Mouse (Mus musculus) liver, postnatal 0 days (tissue): ENCODE results near the gene Plekhm3. TPM values are rescaled to one million over a fixed set of nuclear protein-coding genes. Genes with fewer than 3 reads are reported as not detected.

ENCODE experiments used
- ATAC-seq: fragments of 200-750 bp; cut with Nextera tagmentation; 2 replicates; pipeline ENCODE4 v1.8.0; 2017; ENCODE audit warnings: mild to moderate bottlenecking, moderate library complexity
- DNase-seq: peaks from one replicate; pipeline ENCODE4 v3.0.0-alpha.2; 2016
- H3K27ac ChIP-seq: fragments of 300-500 bp; sonication (generic); 2 replicates; pipeline ENCODE4 v1.5.1; 2014; ENCODE audit warnings: antibody characterized with exemption, moderate library complexity, mild to moderate bottlenecking, low read depth
- H3K27me3 ChIP-seq: fragments of 300-500 bp; sonication (generic); 2 replicates; pipeline ENCODE4 v1.6.1; 2014; ENCODE audit warnings: low read length, control low read depth, mixed read lengths; ENCODE audit not compliant: insufficient read depth
- H3K36me3 ChIP-seq: fragments of 300-500 bp; sonication (generic); replicated peaks from 2 replicates; pipeline ENCODE4 v1.6.1; 2014; ENCODE audit warnings: mild to moderate bottlenecking, control low read depth, low read length, moderate library complexity, mixed read lengths; ENCODE audit not compliant: insufficient read depth
- H3K4me1 ChIP-seq: fragments of 300-500 bp; sonication (generic); 2 replicates; pipeline ENCODE4 v1.6.1; 2014; ENCODE audit warnings: antibody characterized with exemption, mild to moderate bottlenecking, control low read depth; ENCODE audit not compliant: insufficient read depth
- H3K4me2 ChIP-seq: fragments of 300-500 bp; sonication (generic); 2 replicates; pipeline ENCODE4 v1.6.1; 2014; ENCODE audit warnings: low read depth, mild to moderate bottlenecking, low read length, moderate library complexity, mixed read lengths
- H3K4me3 ChIP-seq: fragments of 300-500 bp; sonication (generic); 2 replicates; pipeline ENCODE4 v1.5.1; 2014; ENCODE audit warnings: low read depth, low read length
- H3K9ac ChIP-seq: fragments of 300-500 bp; sonication (generic); replicated peaks from 2 replicates; pipeline ENCODE4 v1.6.1; 2014; ENCODE audit warnings: mild to moderate bottlenecking, moderate library complexity
- H3K9me3 ChIP-seq: fragments of 300-500 bp; sonication (generic); 2 replicates; pipeline ENCODE4 v1.6.1; 2016; ENCODE audit warnings: mild to moderate bottlenecking, control low read depth, low read length, mixed read lengths
- CTCF ChIP-seq: sonication (generic); IDR thresholded peaks from 2 replicates; pipeline ENCODE4 v1.5.1; 2016; ENCODE audit warnings: antibody characterized with exemption, low read depth
- EP300 ChIP-seq: IDR thresholded peaks from 2 replicates; pipeline ENCODE4 v1.6.1; 2016; ENCODE audit warnings: antibody characterized with exemption, low read depth, mild to moderate bottlenecking
- WGBS: fragments of 180-500 bp; shearing (Covaris S2); extraction: QIAGEN DNeasy Blood & Tissue Kit; methylation state at CpG from one replicate; pipeline ENCODE4 v1.1.7; 2014; ENCODE audit not compliant: insufficient replicate concordance; 5-methylcytosine and 5-hydroxymethylcytosine counted together
- polyA plus RNA-seq: library from polyadenylated mRNA; unstranded; fragments of >200 nt; fragmentation: Nextera tagmentation; extraction: Ambion mirVana; gene quantifications from 2 replicates; pipeline ENCODE4 v1.2.1, GENCODE M21; 2015

Gene Plekhm3
- polyA plus RNA-seq, 1 experiment from 2014 or later, result 1.4 TPM

- Histone ChIP-seq H3K4me3 (no peak overlapping the region), H3K27me3 (no peaks in the 10 kb centered on the region), H3K4me2 (no peak overlapping the region), H3K9ac (no peak overlapping the region), H3K27ac (no peak overlapping the region), H3K4me1 (peaks cover 3% of the 10 kb centered on the region; the same call in 1 of the 2 replicates), H3K9me3 (no peaks in the 10 kb centered on the region), H3K36me3 (no peaks in the 10 kb centered on the region)
- TF ChIP-seq EP300, result no peak
- no peak for TF ChIP-seq CTCF
- WGBS, result 75% methylated on average over 2 of the region's 2 CpGs
- DNase-seq (no peak), ATAC-seq (no peak)
Observed at GRCm38 (mm10) chr1:64887502-64888203, 69.0 kb downstream of the Plekhm3 start.

- WGBS, result 84% methylated on average over 6 of the region's 6 CpGs
- peaks cover 3% of the 10 kb centered on the region; the same call in 1 of the 2 replicates for H3K4me1 ChIP-seq
- no peak overlapping the region for H3K4me2 ChIP-seq
- H3K9ac ChIP-seq, result no peak overlapping the region
- no peaks in the 10 kb centered on the region for H3K36me3 ChIP-seq
- ATAC-seq (no peak), DNase-seq (no peak)
- H3K9me3 ChIP-seq, result no peaks in the 10 kb centered on the region
- no peak overlapping the region for H3K4me3 ChIP-seq
- H3K27ac ChIP-seq, result no peak overlapping the region
- no peaks in the 10 kb centered on the region for H3K27me3 ChIP-seq
- TF ChIP-seq CTCF (no peak), EP300 (no peak)
Observed at GRCm38 (mm10) chr1:64886718-64887117, 69.9 kb downstream of the Plekhm3 start.

GRCm38 (mm10) chr1:64885328-64885727 lies 71.3 kb downstream of the Plekhm3 start:
- no peaks in the 10 kb centered on the region for H3K27me3 ChIP-seq
- no peak for DNase-seq
- H3K4me1 ChIP-seq, result peaks cover 3% of the 10 kb centered on the region; the same call in 1 of the 2 replicates
- ATAC-seq, result no peak
- no peak overlapping the region for H3K4me3 ChIP-seq
- 77% methylated on average over 3 of the region's 3 CpGs for WGBS
- H3K9me3 ChIP-seq, result no peaks in the 10 kb centered on the region
- no peak overlapping the region for H3K9ac ChIP-seq
- no peak overlapping the region for H3K27ac ChIP-seq
- no peaks in the 10 kb centered on the region for H3K36me3 ChIP-seq
- TF ChIP-seq CTCF, result no peak
- no peak for TF ChIP-seq EP300
- no peak overlapping the region for H3K4me2 ChIP-seq

- DNase-seq, result no peak
- H3K9me3 ChIP-seq, result no peaks in the 10 kb centered on the region
- no peak for TF ChIP-seq EP300
- no peak for TF ChIP-seq CTCF
- no peak overlapping the region for H3K4me2 ChIP-seq
- H3K36me3 ChIP-seq, result no peaks in the 10 kb centered on the region
- 39% methylated on average over 6 of the region's 6 CpGs for WGBS
- H3K4me3 ChIP-seq, result no peak overlapping the region
- H3K4me1 ChIP-seq, result peaks cover 3% of the 10 kb centered on the region; the same call in 1 of the 2 replicates
- no peak overlapping the region for H3K27ac ChIP-seq
- no peak overlapping the region for H3K9ac ChIP-seq
- ATAC-seq, result no peak
- H3K27me3 ChIP-seq, result no peaks in the 10 kb centered on the region
Observed at GRCm38 (mm10) chr1:64884007-64884406, 72.6 kb downstream of the Plekhm3 start.

GRCm38 (mm10) chr1:64880613-64881012 lies 76.0 kb downstream of the Plekhm3 start:
- Histone ChIP-seq H3K36me3 (no peaks in the 10 kb centered on the region), H3K27me3 (no peaks in the 10 kb centered on the region), H3K9ac (no peak overlapping the region), H3K27ac (no peak overlapping the region), H3K4me3 (no peak overlapping the region), H3K9me3 (no peaks in the 10 kb centered on the region), H3K4me1 (peaks cover 6% of the 10 kb centered on the region; the same call in 1 of the 2 replicates), H3K4me2 (no peak overlapping the region)
- DNase-seq, result no peak
- 81% methylated on average over 3 of the region's 3 CpGs for WGBS
- no peak for TF ChIP-seq EP300
- TF ChIP-seq CTCF, result no peak
- ATAC-seq, result no peak

- no peak overlapping the region for H3K27ac ChIP-seq
- peaks cover 3% of the 10 kb centered on the region; the same call in 1 of the 2 replicates for H3K4me1 ChIP-seq
- no peak overlapping the region for H3K4me2 ChIP-seq
- no peaks in the 10 kb centered on the region for H3K9me3 ChIP-seq
- no peaks in the 10 kb centered on the region for H3K27me3 ChIP-seq
- H3K36me3 ChIP-seq, result no peaks in the 10 kb centered on the region
- no peak overlapping the region for H3K4me3 ChIP-seq
- no peak overlapping the region for H3K9ac ChIP-seq
- 70% methylated on average over 12 of the region's 12 CpGs for WGBS
- TF ChIP-seq CTCF, result no peak
- ATAC-seq, result no peak
- no peak for DNase-seq
Observed at GRCm38 (mm10) chr1:64878795-64879240, 77.8 kb downstream of the Plekhm3 start.
